Mouse (Mus musculus): ENCODE data around the gene Gpalpp1. TPM values are rescaled to one million over a fixed set of nuclear protein-coding genes. Genes with fewer than 3 reads are reported as not detected.

The Gpalpp1 gene
- total RNA-seq, 1 experiment, result 7.9 TPM

DNA sequence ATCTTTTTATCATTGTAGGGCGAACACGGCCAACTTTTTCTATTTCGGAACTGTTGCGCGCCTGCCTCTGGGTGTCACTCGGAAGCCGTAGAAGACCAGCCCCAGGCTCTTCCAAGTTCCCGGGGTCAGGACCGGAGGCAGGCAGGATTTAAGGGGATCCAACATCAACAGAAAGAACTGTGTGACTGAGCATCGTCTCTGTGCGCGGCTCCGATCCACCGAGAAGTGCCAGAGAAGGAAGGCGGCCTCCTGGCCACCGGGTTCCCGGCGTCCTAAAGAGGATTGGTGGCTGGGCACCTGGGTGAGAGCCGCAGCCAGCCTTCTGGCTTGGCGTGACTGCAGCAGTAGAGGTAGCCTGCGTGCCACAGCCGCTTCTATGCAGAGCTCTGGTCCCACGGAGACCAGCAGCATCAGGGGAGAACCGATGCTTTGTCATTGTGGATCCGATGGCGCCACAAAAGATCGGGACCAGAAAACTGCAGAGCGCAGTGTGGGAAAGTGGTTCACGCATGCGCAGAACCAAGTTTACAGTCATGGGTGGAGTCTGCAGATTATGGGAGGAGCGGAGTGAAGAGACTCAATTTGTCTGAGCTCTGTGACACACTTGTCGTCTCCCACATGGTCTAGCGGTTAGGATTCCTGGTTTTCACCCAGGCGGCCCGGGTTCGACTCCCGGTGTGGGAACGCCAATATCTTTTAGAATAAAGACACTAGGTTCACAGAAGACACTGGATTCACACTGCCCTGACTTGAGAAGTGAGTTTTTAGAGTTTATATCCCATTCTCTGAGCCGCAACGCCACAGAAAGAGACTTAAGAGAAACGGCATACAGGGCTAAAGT, 41.8 kb upstream of the Gpalpp1 start:
- H3K4me3 ChIP-seq (ENCODE audit: insufficient read depth in 1 of 2, low read depth in 1 of 2, low read length in 2 of 2, poor library complexity in 1 of 2, severe bottlenecking in 1 of 2), result peak overlapping the region; percentile 72 to 87
- peak overlapping the region; percentile 92 for H3K27ac ChIP-seq (ENCODE audit: insufficient read depth, low read depth, low read length, poor library complexity, severe bottlenecking)
- peak overlapping the region; percentile 93 for H3K9ac ChIP-seq (ENCODE audit: insufficient read depth, low read depth, low read length, poor library complexity, severe bottlenecking)
- in situ Hi-C loops (cut with MboI; ENCODE audit: low sequenced_read_pairs in 2 of 2, unreplicated experiment in 2 of 2), result loop anchor here (10.0 to 25.0 kb wide), 2 partner anchors 310 to 312 kb away; no protein-coding TSS in a partner anchor
- H3K36me3 ChIP-seq (ENCODE audit: control insufficient read depth, insufficient read depth, low read length, poor library complexity, severe bottlenecking), result no peaks in the 10 kb centered on the region
- TF ChIP-seq ZC3H11A (IDR thresholded peaks at IDR 0.05; ENCODE audit: borderline replicate concordance, low read depth, low read length) (no peak), MAFK (IDR thresholded peaks at IDR 0.05; ENCODE audit: insufficient read depth, low read depth, low read length) (peak; percentile 92), HCFC1 (IDR thresholded peaks at IDR 0.05; ENCODE audit: borderline replicate concordance, insufficient read depth, low read length) (0 out of 2 replicates have a peak, but pooled peaks have one; percentile 7), ZNF384 (IDR thresholded peaks at IDR 0.05; ENCODE audit: low read depth, low read length) (no peak), CHD2 (IDR thresholded peaks at IDR 0.05; ENCODE audit: low read depth, low read length) (no peak)
- DNase-seq (ENCODE audit: low read depth, low spot score), result peak; percentile 94
- peaks cover 0 to 5% of the 10 kb centered on the region in 2 experiments; a peak in 1 of 4 replicates for H3K4me1 ChIP-seq (ENCODE audit: control insufficient read depth in 2 of 2, insufficient read depth in 2 of 2, low read length in 2 of 2, poor library complexity in 1 of 2)
- H3K9me3 ChIP-seq (ENCODE audit: control insufficient read depth, insufficient read depth, low read depth, low read length), result no peaks in the 10 kb centered on the region

DNA sequence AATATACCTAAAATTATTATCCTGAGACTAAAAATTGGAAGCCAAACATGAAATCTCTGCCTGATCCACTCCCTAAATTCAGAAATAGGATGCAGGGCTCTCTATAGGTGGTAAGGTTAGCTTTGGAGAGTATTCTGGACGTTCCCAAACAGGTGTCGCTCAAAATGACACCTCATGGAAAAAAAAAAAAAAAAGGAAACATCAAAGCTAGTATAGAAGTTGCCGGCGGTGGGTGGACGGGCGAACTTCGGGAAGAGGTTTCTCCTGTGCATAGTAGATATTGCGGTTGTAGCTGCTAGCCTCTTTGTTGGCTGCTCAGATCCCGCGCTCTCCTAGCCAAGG, 41.2 kb upstream of the Gpalpp1 start:
- TF ChIP-seq ZNF384 (IDR thresholded peaks at IDR 0.05; ENCODE audit: low read depth, low read length) (peak; percentile 96), CHD2 (IDR thresholded peaks at IDR 0.05; ENCODE audit: low read depth, low read length) (no peak)
- in situ Hi-C loops (cut with MboI; ENCODE audit: low sequenced_read_pairs in 2 of 2, unreplicated experiment in 2 of 2), result loop anchor here (10.0 to 25.0 kb wide), 2 partner anchors 311 to 313 kb away; no protein-coding TSS in a partner anchor
- DNase-seq (ENCODE audit: low read depth, low spot score), result no peak
- Histone ChIP-seq H3K27ac (ENCODE audit: insufficient read depth, low read depth, low read length, poor library complexity, severe bottlenecking) (peak overlapping the region; percentile 92), H3K9me3 (ENCODE audit: control insufficient read depth, insufficient read depth, low read depth, low read length) (no peaks in the 10 kb centered on the region), H3K4me3 (ENCODE audit: insufficient read depth in 1 of 2, low read depth in 1 of 2, low read length in 2 of 2, poor library complexity in 1 of 2, severe bottlenecking in 1 of 2) (peak overlapping the region; percentile 72 to 87), H3K9ac (ENCODE audit: insufficient read depth, low read depth, low read length, poor library complexity, severe bottlenecking) (peak overlapping the region; percentile 93), H3K36me3 (ENCODE audit: control insufficient read depth, insufficient read depth, low read length, poor library complexity, severe bottlenecking) (no peaks in the 10 kb centered on the region), H3K4me1 (ENCODE audit: control insufficient read depth in 2 of 2, insufficient read depth in 2 of 2, low read length in 2 of 2, poor library complexity in 1 of 2) (peaks cover 0 to 5% of the 10 kb centered on the region in 2 experiments; a peak in 1 of 4 replicates)

DNA sequence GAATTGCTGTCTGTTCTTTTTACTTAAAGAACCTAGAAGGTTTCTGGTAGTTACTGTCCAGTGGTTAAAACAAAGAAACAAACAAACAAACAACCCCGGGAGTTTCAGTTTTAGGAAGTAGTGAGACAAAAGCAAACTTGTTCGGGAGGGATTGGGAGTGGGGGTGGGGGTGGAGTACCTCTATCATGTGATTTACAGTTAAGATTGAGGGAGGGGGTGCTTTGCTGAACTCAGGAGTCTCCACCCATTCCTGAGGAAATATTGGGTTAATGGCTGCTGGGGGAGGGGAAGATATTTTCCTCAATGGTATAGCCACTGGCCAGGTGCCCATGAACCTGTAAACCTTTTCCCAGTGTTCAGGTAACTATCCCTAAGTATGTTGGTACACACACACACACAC, 40.5 kb upstream of the Gpalpp1 start:
- Histone ChIP-seq H3K9ac (ENCODE audit: insufficient read depth, low read depth, low read length, poor library complexity, severe bottlenecking) (peak overlapping the region; percentile 66; the same call in 1 of the 2 replicates), H3K27ac (ENCODE audit: insufficient read depth, low read depth, low read length, poor library complexity, severe bottlenecking) (peak overlapping the region; percentile 92; the same call in 1 of the 2 replicates), H3K4me1 (ENCODE audit: control insufficient read depth in 2 of 2, insufficient read depth in 2 of 2, low read length in 2 of 2, poor library complexity in 1 of 2) (peaks cover 0 to 7% of the 10 kb centered on the region in 2 experiments; a peak in 1 of 4 replicates), H3K36me3 (ENCODE audit: control insufficient read depth, insufficient read depth, low read length, poor library complexity, severe bottlenecking) (no peaks in the 10 kb centered on the region), H3K4me3 (ENCODE audit: insufficient read depth in 1 of 2, low read depth in 1 of 2, low read length in 2 of 2, poor library complexity in 1 of 2, severe bottlenecking in 1 of 2) (peak overlapping the region; percentile 41 to 72), H3K9me3 (ENCODE audit: control insufficient read depth, insufficient read depth, low read depth, low read length) (no peaks in the 10 kb centered on the region)
- in situ Hi-C loops (cut with MboI; ENCODE audit: low sequenced_read_pairs in 2 of 2, unreplicated experiment in 2 of 2), result loop anchor here (10.0 to 25.0 kb wide), 2 partner anchors 311 to 314 kb away; no protein-coding TSS in a partner anchor
- TF ChIP-seq ZC3H11A (IDR thresholded peaks at IDR 0.05; ENCODE audit: borderline replicate concordance, low read depth, low read length) (no peak), HCFC1 (IDR thresholded peaks at IDR 0.05; ENCODE audit: borderline replicate concordance, insufficient read depth, low read length) (no peak), MAFK (IDR thresholded peaks at IDR 0.05; ENCODE audit: insufficient read depth, low read depth, low read length) (no peak)
- no peak for DNase-seq (ENCODE audit: low read depth, low spot score)

DNA sequence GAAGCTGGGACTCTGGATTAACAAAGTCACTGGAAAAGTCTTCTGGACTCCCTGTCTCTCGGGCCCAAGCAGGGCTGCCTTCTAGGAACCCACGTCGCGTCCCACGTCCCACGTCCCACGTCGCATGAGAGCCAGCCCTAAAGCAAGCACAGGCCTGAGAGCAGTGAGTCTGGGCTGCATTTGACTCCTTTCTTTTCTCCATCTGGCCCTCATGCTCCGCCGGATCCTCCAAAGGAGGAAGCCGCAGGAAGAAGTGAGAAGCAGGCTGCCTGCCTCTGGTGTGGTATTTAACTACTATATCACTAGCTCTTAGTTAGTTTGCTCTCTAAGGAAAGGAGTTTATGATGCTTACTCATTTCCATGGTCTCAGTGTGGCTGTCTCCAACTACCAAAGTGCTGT, 39.9 kb upstream of the Gpalpp1 start:
- Histone ChIP-seq H3K4me1 (ENCODE audit: control insufficient read depth in 2 of 2, insufficient read depth in 2 of 2, low read length in 2 of 2, poor library complexity in 1 of 2) (peaks cover 0 to 7% of the 10 kb centered on the region in 2 experiments; a peak in 1 of 4 replicates), H3K4me3 (ENCODE audit: insufficient read depth in 1 of 2, low read depth in 1 of 2, low read length in 2 of 2, poor library complexity in 1 of 2, severe bottlenecking in 1 of 2) (peak overlapping the region; percentile 2 to 41; a peak in 3 of 4 replicates), H3K9me3 (ENCODE audit: control insufficient read depth, insufficient read depth, low read depth, low read length) (no peaks in the 10 kb centered on the region), H3K9ac (ENCODE audit: insufficient read depth, low read depth, low read length, poor library complexity, severe bottlenecking) (peak overlapping the region; percentile 66; the same call in 1 of the 2 replicates), H3K27ac (ENCODE audit: insufficient read depth, low read depth, low read length, poor library complexity, severe bottlenecking) (peak overlapping the region; percentile 88), H3K36me3 (ENCODE audit: control insufficient read depth, insufficient read depth, low read length, poor library complexity, severe bottlenecking) (no peaks in the 10 kb centered on the region)
- in situ Hi-C loops (cut with MboI; ENCODE audit: low sequenced_read_pairs in 2 of 2, unreplicated experiment in 2 of 2), result loop anchor here (10.0 to 25.0 kb wide), 2 partner anchors 312 to 314 kb away; no protein-coding TSS in a partner anchor
- TF ChIP-seq CHD2 (IDR thresholded peaks at IDR 0.05; ENCODE audit: low read depth, low read length) (no peak), ZNF384 (IDR thresholded peaks at IDR 0.05; ENCODE audit: low read depth, low read length) (no peak), ZC3H11A (IDR thresholded peaks at IDR 0.05; ENCODE audit: borderline replicate concordance, low read depth, low read length) (no peak), MAFK (IDR thresholded peaks at IDR 0.05; ENCODE audit: insufficient read depth, low read depth, low read length) (no peak), HCFC1 (IDR thresholded peaks at IDR 0.05; ENCODE audit: borderline replicate concordance, insufficient read depth, low read length) (no peak)
- no peak for DNase-seq (ENCODE audit: low read depth, low spot score)

Measured in ES-E14 (cell line).